Mouse (Mus musculus): ENCODE data around the gene Tjp1. TPM values are rescaled to one million over a fixed set of nuclear protein-coding genes. Genes with fewer than 3 reads are reported as not detected.

Gene Tjp1
- polyA plus RNA-seq, 1 experiment from 2014 or later: 24.2 TPM

- H3K27ac ChIP-seq (ENCODE audit: low read length): no peak overlapping the region
- no peak for ATAC-seq
- H3K9ac ChIP-seq (replicated peaks; ENCODE audit: low read depth, low read length): no peak overlapping the region
- H3K4me3 ChIP-seq (replicated peaks; ENCODE audit: low read length): no peak overlapping the region
- H3K4me1 ChIP-seq (replicated peaks; ENCODE audit: control insufficient read depth, insufficient read depth, low read length): peaks cover 4% of the 10 kb centered on the region
- H3K36me3 ChIP-seq (ENCODE audit: control insufficient read depth, insufficient read depth): no peaks in the 10 kb centered on the region
- WGBS: 60% methylated on average over 2 of the region's 2 CpGs
- H3K4me2 ChIP-seq (ENCODE audit: low read length): no peak overlapping the region
- no peaks in the 10 kb centered on the region for H3K27me3 ChIP-seq (replicated peaks; ENCODE audit: control insufficient read depth, insufficient read depth, low read length)
- H3K9me3 ChIP-seq (ENCODE audit: control insufficient read depth, low read length): no peaks in the 10 kb centered on the region
These were observed 71.5 kb downstream of the Tjp1 start for GRCm38 (mm10) chr7:65456031-65456430.

GRCm38 (mm10) chr7:65455208-65455607 is 72.4 kb downstream of the Tjp1 start:
- H3K9ac ChIP-seq (replicated peaks; ENCODE audit: low read depth, low read length): no peak overlapping the region
- peaks cover 7% of the 10 kb centered on the region for H3K4me1 ChIP-seq (replicated peaks; ENCODE audit: control insufficient read depth, insufficient read depth, low read length)
- 94% methylated on average over 3 of the region's 3 CpGs for WGBS
- no peak overlapping the region for H3K4me3 ChIP-seq (replicated peaks; ENCODE audit: low read length)
- no peak overlapping the region for H3K4me2 ChIP-seq (ENCODE audit: low read length)
- no peaks in the 10 kb centered on the region for H3K27me3 ChIP-seq (replicated peaks; ENCODE audit: control insufficient read depth, insufficient read depth, low read length)
- ATAC-seq: no peak
- H3K9me3 ChIP-seq (ENCODE audit: control insufficient read depth, low read length): no peaks in the 10 kb centered on the region
- no peak overlapping the region for H3K27ac ChIP-seq (ENCODE audit: low read length)
- no peaks in the 10 kb centered on the region for H3K36me3 ChIP-seq (ENCODE audit: control insufficient read depth, insufficient read depth)

GRCm38 (mm10) chr7:65454269-65454668 is 73.3 kb downstream of the Tjp1 start:
- peaks cover 10% of the 10 kb centered on the region for H3K4me1 ChIP-seq (replicated peaks; ENCODE audit: control insufficient read depth, insufficient read depth, low read length)
- H3K9ac ChIP-seq (replicated peaks; ENCODE audit: low read depth, low read length): no peak overlapping the region
- no peak overlapping the region for H3K4me3 ChIP-seq (replicated peaks; ENCODE audit: low read length)
- H3K9me3 ChIP-seq (ENCODE audit: control insufficient read depth, low read length): no peaks in the 10 kb centered on the region
- peak; percentile 67; the same call in 1 of the 2 replicates for ATAC-seq
- no peak overlapping the region for H3K4me2 ChIP-seq (ENCODE audit: low read length)
- H3K27me3 ChIP-seq (replicated peaks; ENCODE audit: control insufficient read depth, insufficient read depth, low read length): no peaks in the 10 kb centered on the region
- H3K27ac ChIP-seq (ENCODE audit: low read length): no peak overlapping the region
- WGBS: 19% methylated on average over 3 of the region's 3 CpGs
- no peaks in the 10 kb centered on the region for H3K36me3 ChIP-seq (ENCODE audit: control insufficient read depth, insufficient read depth)

- Histone ChIP-seq H3K4me2 (ENCODE audit: low read length) (no peak overlapping the region), H3K9ac (replicated peaks; ENCODE audit: low read depth, low read length) (no peak overlapping the region), H3K4me3 (replicated peaks; ENCODE audit: low read length) (no peak overlapping the region), H3K4me1 (replicated peaks; ENCODE audit: control insufficient read depth, insufficient read depth, low read length) (peaks cover 10% of the 10 kb centered on the region), H3K27ac (ENCODE audit: low read length) (no peak overlapping the region), H3K36me3 (ENCODE audit: control insufficient read depth, insufficient read depth) (no peaks in the 10 kb centered on the region), H3K9me3 (ENCODE audit: control insufficient read depth, low read length) (no peaks in the 10 kb centered on the region), H3K27me3 (replicated peaks; ENCODE audit: control insufficient read depth, insufficient read depth, low read length) (no peaks in the 10 kb centered on the region)
- ATAC-seq: no peak
- 91% methylated on average over 3 of the region's 3 CpGs for WGBS
These were observed 75.3 kb downstream of the Tjp1 start for GRCm38 (mm10) chr7:65452246-65452645.

- peak; percentile 89 for ATAC-seq
- H3K9me3 ChIP-seq (ENCODE audit: control insufficient read depth, low read length): no peaks in the 10 kb centered on the region
- no peaks in the 10 kb centered on the region for H3K36me3 ChIP-seq (ENCODE audit: control insufficient read depth, insufficient read depth)
- no peak overlapping the region for H3K27ac ChIP-seq (ENCODE audit: low read length)
- no peak overlapping the region for H3K9ac ChIP-seq (replicated peaks; ENCODE audit: low read depth, low read length)
- no peak overlapping the region for H3K4me2 ChIP-seq (ENCODE audit: low read length)
- H3K27me3 ChIP-seq (replicated peaks; ENCODE audit: control insufficient read depth, insufficient read depth, low read length): no peaks in the 10 kb centered on the region
- H3K4me1 ChIP-seq (replicated peaks; ENCODE audit: control insufficient read depth, insufficient read depth, low read length): peaks cover 10% of the 10 kb centered on the region
- WGBS: 16% methylated on average over 5 of the region's 5 CpGs
- H3K4me3 ChIP-seq (replicated peaks; ENCODE audit: low read length): no peak overlapping the region
These were observed 77.4 kb downstream of the Tjp1 start for GRCm38 (mm10) chr7:65450158-65450557.

GRCm38 (mm10) chr7:65441505-65441904 is 86.1 kb downstream of the Tjp1 start:
- no peaks in the 10 kb centered on the region for H3K9me3 ChIP-seq (ENCODE audit: control insufficient read depth, low read length)
- H3K36me3 ChIP-seq (ENCODE audit: control insufficient read depth, insufficient read depth): no peaks in the 10 kb centered on the region
- H3K4me2 ChIP-seq (ENCODE audit: low read length): no peak overlapping the region
- no peak overlapping the region for H3K27ac ChIP-seq (ENCODE audit: low read length)
- H3K4me3 ChIP-seq (replicated peaks; ENCODE audit: low read length): no peak overlapping the region
- no peaks in the 10 kb centered on the region for H3K27me3 ChIP-seq (replicated peaks; ENCODE audit: control insufficient read depth, insufficient read depth, low read length)
- H3K4me1 ChIP-seq (replicated peaks; ENCODE audit: control insufficient read depth, insufficient read depth, low read length): no peaks in the 10 kb centered on the region
- no peak for ATAC-seq
- H3K9ac ChIP-seq (replicated peaks; ENCODE audit: low read depth, low read length): no peak overlapping the region
- whole genome bisulfite sequencing: 89% methylated on average over 4 of the region's 4 CpGs

GRCm38 (mm10) chr7:65439518-65439917 is 88.1 kb downstream of the Tjp1 start:
- 81% methylated on average over 8 of the region's 8 CpGs for WGBS
- ATAC-seq: no peak
- no peak overlapping the region for H3K4me2 ChIP-seq (ENCODE audit: low read length)

GRCm38 (mm10) chr7:65438146-65438545 is 89.4 kb downstream of the Tjp1 start:
- Histone ChIP-seq H3K36me3 (ENCODE audit: control insufficient read depth, insufficient read depth) (no peaks in the 10 kb centered on the region), H3K4me2 (ENCODE audit: low read length) (no peak overlapping the region), H3K27me3 (replicated peaks; ENCODE audit: control insufficient read depth, insufficient read depth, low read length) (no peaks in the 10 kb centered on the region), H3K9me3 (ENCODE audit: control insufficient read depth, low read length) (no peaks in the 10 kb centered on the region), H3K9ac (replicated peaks; ENCODE audit: low read depth, low read length) (no peak overlapping the region), H3K4me1 (replicated peaks; ENCODE audit: control insufficient read depth, insufficient read depth, low read length) (no peaks in the 10 kb centered on the region), H3K4me3 (replicated peaks; ENCODE audit: low read length) (no peak overlapping the region), H3K27ac (ENCODE audit: low read length) (no peak overlapping the region)
- ATAC-seq: no peak
- 71% methylated on average over 5 of the region's 5 CpGs for WGBS

More at GRCm38 (mm10) chr7:65439518-65439917, 88.1 kb downstream of the Tjp1 start:
- Histone ChIP-seq H3K4me3 (replicated peaks; ENCODE audit: low read length) (no peak overlapping the region), H3K9me3 (ENCODE audit: control insufficient read depth, low read length) (no peaks in the 10 kb centered on the region), H3K9ac (replicated peaks; ENCODE audit: low read depth, low read length) (no peak overlapping the region), H3K27me3 (replicated peaks; ENCODE audit: control insufficient read depth, insufficient read depth, low read length) (no peaks in the 10 kb centered on the region), H3K4me1 (replicated peaks; ENCODE audit: control insufficient read depth, insufficient read depth, low read length) (no peaks in the 10 kb centered on the region), H3K27ac (ENCODE audit: low read length) (no peak overlapping the region), H3K36me3 (ENCODE audit: control insufficient read depth, insufficient read depth) (no peaks in the 10 kb centered on the region)

GRCm38 (mm10) chr7:65436921-65437320 is 90.7 kb downstream of the Tjp1 start:
- H3K27me3 ChIP-seq (replicated peaks; ENCODE audit: control insufficient read depth, insufficient read depth, low read length): no peaks in the 10 kb centered on the region
- H3K27ac ChIP-seq (ENCODE audit: low read length): no peak overlapping the region
- no peaks in the 10 kb centered on the region for H3K36me3 ChIP-seq (ENCODE audit: control insufficient read depth, insufficient read depth)
- H3K4me3 ChIP-seq (replicated peaks; ENCODE audit: low read length): no peak overlapping the region
- H3K9me3 ChIP-seq (ENCODE audit: control insufficient read depth, low read length): no peaks in the 10 kb centered on the region
- no peaks in the 10 kb centered on the region for H3K4me1 ChIP-seq (replicated peaks; ENCODE audit: control insufficient read depth, insufficient read depth, low read length)
- ATAC-seq: no peak; the same call in 1 of the 2 replicates
- H3K4me2 ChIP-seq (ENCODE audit: low read length): no peak overlapping the region
- 72% methylated on average over 3 of the region's 3 CpGs for WGBS
- no peak overlapping the region for H3K9ac ChIP-seq (replicated peaks; ENCODE audit: low read depth, low read length)

GRCm38 (mm10) chr7:65431018-65431695 is 96.4 kb downstream of the Tjp1 start:
- ATAC-seq: no peak
- H3K9ac ChIP-seq (replicated peaks; ENCODE audit: low read depth, low read length): no peak overlapping the region
- H3K4me3 ChIP-seq (replicated peaks; ENCODE audit: low read length): no peak overlapping the region
- H3K4me2 ChIP-seq (ENCODE audit: low read length): no peak overlapping the region
- no peaks in the 10 kb centered on the region for H3K36me3 ChIP-seq (ENCODE audit: control insufficient read depth, insufficient read depth)
- H3K9me3 ChIP-seq (ENCODE audit: control insufficient read depth, low read length): no peaks in the 10 kb centered on the region
- 22% methylated on average over 9 of the region's 9 CpGs for WGBS
- no peaks in the 10 kb centered on the region for H3K27me3 ChIP-seq (replicated peaks; ENCODE audit: control insufficient read depth, insufficient read depth, low read length)
- H3K4me1 ChIP-seq (replicated peaks; ENCODE audit: control insufficient read depth, insufficient read depth, low read length): peaks cover 2% of the 10 kb centered on the region
- no peak overlapping the region for H3K27ac ChIP-seq (ENCODE audit: low read length)
